Mouse (Mus musculus): ENCODE measurements at regions not wholly inside any gene's neighbourhood (a gene's known extent, or its start where the extent isn't known, plus 50 kb on each side); places are given as distances from the start of the nearest gene placed in this dataset.

GRCm38 (mm10) chr14:60439106-60439505, 66.0 kb downstream of the Amer2 start:
- DNase-seq, result no peak

DNA sequence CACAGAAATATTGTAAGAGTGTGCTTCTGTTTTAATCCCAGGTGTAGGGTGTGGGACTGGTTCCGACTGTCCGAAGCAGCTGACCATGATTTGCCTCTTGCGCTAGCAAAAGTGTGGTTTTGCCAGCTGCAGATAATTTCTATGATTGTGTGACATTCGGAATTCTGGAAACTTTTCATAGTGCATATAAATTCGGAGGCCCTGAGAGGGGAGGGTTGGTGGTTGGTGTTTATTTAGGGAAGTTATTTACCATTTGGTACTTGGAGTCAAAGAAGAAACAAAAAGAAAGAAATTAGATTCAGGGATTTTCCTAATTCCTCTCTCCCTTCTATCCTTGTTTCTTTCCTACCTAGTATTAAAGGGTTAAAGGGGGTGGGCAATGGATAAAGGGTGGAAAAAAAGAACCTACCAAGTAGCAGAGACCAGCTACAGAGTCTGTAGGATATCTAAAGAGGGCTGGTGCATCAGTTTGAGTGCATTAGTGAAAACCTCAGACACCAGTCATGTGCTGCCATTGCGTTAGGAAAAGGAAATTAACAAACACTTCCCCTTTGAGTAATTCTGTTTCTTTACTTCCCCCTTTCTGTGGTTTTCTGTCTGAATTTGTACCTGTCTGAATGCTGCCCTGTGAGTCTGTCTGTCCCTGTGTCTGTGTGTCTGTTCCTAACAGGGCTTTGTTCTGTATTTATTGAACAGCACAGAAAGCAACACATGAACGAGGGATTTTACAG, 70.9 kb downstream of the Amer2 start:
- DNase-seq, result no peak

GRCm38 (mm10) chr14:60444552-60444937, 71.5 kb downstream of the Amer2 start:
- DNase-seq, result no peak

DNA sequence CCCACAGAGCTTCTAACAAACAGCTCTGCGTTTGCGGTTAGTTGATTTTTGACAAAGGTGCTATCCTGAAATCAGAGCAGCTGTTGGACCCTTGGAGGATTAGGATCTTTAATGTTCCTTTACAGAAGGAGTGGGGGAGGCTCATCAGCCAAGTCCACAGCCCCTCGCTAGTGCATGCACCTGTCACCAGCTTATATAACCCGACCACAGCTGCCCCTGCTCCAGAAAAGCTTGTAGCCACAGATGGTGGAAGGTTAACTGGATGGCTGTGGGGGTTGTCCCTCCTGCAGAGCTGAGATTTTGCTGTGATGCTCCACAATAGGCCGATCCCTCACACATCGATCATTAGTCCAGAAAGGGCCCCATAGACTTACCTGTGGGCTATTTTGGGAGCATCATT, 73.0 kb downstream of the Amer2 start:
- DNase-seq, result no peak

DNA sequence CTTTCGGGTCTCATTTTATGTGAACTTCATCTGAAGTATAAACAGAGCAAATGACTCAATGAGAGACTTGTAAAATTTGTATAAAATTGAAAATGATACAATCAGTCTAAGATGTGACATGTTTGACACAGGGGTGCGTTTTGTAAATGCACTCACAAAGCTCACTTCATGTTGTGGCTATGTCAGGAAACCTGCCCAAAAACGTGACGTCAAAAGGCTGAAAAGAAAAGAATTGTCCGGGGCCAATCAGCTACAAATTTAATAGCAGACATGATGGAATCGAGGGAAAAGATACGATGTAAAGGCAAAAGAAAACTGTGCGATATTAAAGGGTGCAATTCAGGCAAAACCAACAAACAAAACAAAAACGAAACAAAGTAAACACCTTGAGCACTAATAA, 78.2 kb downstream of the Amer2 start:
- no peak for DNase-seq

DNA sequence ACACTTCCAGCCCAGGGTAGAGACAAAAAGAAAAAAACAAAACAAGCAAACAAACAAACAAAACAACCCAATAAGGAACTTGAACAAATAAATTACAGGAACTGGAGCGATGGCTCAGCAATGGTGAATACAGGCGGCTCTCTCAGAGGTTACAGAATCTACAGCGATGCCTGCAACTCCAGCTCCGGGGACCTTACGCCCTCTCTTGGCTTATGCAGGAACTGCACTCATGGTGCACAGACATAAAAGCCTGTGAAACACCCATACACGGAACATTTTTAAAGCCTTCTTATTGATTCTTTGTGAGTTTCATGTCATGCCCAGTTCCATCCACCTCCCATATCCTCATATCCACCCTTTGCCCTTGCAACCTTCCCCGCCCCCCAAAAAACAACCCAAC, 78.6 kb downstream of the Amer2 start:
- DNase-seq, result peak in 1 of 2 experiments; percentile 19

- no peak for DNase-seq
Measured at GRCm38 (mm10) chr14:60456767-60457166, 83.7 kb downstream of the Amer2 start.

DNA sequence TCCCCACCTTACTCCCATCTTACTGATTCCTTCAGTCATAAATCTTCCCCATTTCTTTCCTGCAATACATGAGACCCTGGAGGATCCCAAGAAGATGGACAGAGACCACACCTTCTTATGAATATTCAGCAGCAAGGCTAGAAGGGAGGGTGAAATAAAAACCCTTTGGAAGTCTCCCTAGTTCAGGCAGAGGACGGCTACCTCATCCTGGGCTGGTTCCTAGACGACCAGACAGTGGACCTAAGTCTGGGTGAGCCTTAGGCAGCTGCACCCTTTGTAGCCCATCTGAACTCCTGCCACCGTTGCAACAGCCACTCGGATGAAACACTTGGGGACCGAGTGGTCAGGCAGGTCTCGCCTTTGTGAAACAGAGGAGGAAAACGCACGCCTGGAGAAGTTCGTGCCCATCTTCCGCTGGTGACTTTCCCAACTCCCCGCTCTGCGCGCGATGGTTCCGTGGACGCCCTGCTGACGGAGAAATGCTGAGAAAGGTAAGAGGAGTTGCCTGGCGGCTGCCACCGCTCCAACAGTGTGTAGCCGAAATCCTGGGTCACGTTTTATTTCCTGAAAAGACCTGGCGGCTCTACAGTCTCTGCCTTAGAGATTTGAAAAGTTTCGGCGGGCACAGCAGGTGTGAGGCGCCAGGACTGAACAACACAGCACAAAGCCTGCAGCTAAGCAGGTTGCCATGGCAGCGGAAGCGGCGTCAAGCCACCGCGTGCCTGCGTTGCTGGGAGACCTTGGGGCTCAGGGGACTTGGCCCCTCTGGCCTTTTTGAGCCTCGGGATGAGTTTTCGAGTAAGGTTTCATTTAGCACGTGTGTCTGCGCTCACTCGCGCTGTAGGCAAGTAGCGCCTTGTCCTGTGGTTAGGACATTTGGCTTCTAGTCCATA, 112.2 kb downstream of the Amer2 start:
- DNase-seq, result peak; percentile 73 to 79

DNA sequence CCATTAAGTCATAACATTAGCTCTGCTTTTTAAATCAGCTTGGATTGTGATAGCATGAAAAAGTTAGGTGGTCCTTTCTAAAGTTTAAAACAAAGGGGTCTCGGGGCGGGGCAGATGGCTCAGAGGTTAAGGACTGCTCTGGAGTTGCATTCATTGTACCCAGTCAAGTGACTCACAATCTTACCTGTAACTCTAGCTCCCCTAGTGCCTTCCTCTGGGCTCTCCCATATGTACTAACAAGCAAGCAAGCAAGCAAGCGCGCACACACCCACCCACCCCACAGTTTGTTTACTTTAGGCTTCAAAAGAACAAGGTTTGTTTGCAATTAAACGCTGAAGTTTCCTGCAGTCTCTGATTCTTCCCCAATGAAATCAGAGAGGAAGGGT, 112.8 kb downstream of the Amer2 start:
- no peak for DNase-seq

- DNase-seq, result peak in 1 of 2 experiments; percentile 4
Measured at GRCm38 (mm10) chr14:60486278-60486935, 113.3 kb downstream of the Amer2 start.

- DNase-seq, result no peak
Measured at GRCm38 (mm10) chr14:60489111-60489510, 116.1 kb downstream of the Amer2 start.

- DNase-seq, result no peak
Measured at GRCm38 (mm10) chr14:60490886-60491285, 117.8 kb downstream of the Amer2 start.

DNA sequence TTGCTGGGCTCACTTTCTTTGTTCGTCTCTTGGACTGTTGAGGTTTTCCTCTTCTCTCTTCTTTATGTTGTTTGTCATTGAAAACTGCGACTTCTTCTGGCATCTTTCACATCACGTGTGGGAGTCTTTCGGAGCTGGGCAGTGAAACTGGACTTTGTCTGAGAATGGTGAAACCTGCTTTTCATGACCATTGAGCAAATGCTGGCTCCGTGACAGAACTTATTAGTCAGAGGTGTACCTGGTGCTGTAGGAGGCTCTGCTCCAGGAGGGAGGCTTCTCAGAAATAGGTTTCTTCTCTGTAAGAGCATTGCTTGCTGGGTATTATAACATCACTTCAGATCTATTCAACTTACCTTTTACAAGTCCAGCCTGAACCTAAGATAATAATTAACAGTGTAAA, 122.4 kb downstream of the Amer2 start:
- DNase-seq, result no peak

- no peak for DNase-seq
Measured at GRCm38 (mm10) chr14:60502552-60502951, 129.5 kb downstream of the Amer2 start.

DNA sequence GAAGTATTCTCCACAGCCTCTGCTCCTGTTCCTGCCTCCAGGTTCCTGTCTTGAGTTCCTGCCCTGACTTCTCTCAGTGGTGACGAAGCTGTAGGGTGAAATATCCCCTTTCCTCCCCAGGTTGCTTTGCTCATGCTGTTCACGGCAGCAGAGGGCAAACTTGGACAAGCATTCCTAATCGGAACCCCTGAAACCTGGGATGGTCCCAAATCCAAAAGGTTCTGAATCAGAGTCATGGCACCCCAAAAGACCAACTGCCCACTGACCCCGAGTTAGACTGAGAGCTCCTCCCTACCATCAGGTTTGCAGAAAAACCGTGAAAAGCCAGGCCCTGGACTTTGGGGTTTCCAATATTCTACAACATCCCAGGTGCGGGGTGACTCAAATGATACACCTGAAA, 128.7 kb upstream of the Spata13 start:
- no peak for DNase-seq

- DNase-seq, result no peak
Measured at GRCm38 (mm10) chr14:60506296-60506695, 127.5 kb upstream of the Spata13 start.

GRCm38 (mm10) chr14:60513560-60513959, 120.2 kb upstream of the Spata13 start:
- peak; percentile 19 to 32 for DNase-seq

DNA sequence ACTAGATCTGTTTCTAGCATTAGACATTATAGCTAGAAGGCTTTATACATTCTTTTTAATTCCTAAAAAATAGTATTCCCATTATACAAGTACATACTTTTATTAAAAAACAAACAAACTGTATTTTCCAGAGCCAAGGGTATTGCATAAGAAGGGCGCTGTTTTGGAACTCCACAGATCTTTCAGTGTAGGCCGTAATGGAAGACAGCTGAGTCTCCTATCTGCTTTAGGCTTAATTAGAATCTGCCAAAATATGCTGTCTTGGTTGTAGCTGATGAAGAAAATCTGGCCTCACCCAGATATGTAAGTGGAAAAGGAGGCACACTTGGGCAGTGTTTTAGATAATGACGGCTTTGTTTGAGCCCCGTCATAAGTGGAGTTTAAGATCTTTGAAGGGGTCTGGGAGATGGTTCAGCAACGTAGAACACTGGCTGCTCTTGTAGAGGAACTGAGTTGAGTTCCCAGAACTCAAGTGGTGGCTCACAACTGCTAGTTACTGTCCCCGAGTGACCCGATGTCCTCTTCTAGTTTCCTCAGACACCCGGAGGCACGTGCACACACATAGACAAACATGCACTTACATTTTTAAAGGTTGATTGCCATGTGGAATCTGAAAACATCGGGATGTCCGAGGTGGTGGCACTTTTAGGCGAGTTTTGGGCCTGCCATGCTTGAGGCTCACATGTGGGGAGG, 118.6 kb upstream of the Spata13 start:
- DNase-seq, result no peak

DNA sequence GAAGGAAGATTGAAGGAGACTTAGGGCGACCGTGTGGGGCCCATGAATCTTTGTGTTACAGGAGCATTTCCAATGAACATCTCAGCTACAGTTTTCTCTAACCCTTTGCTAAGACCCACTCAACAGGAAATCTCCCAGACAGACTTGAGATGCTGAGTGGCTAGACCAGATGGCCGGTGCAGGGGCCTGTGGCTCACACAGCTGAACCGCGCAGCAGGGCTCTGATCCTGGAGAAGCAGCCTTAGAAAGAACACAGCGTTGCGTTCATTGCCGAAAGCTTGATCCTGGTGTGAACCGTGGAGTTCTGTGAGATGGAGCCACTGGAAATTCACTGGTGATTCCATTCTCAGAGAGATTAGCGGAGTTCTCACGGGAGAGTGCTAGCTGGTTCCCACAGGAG, 115.9 kb upstream of the Spata13 start:
- DNase-seq, result no peak

DNA sequence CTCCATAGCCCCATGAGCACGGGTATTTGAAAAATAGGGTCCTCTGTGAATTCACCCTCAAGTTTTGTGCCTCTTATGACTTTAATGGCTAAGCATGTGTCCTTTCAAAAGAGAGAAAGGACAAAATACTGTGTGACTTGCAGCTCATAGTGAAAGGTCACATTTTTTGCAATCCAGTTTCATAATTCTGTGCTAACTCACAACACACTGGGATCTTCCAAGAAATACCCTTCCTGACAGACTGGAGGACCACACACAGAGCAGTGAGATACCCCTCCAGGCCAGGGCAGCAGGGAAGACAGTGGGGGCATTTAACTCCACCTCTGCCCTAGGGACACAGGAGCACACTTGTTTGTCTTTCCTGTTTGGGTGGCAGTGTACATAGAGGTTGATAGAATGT, 110.8 kb upstream of the Spata13 start:
- no peak for DNase-seq

DNA sequence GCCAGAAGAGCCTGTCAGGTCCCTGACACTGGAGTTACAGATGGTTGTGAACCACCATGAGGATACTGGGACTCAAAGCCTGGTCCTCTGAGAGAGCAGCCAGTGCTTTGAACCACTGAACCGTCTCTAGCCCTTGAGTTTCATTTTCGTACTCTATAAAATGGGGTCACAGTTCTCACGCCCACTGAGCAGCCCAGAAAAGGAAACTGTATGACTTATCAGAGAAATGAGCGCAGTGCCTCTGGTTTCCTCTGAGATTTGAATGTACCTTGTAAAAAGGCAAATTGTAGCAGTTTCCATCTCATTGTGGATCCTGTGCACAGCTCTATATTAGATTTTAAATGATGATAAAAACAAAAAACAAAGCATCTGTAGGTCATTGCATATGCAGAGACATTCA, 108.9 kb upstream of the Spata13 start:
- no peak for DNase-seq

- peak; percentile 48 to 84 for DNase-seq
Measured at GRCm38 (mm10) chr14:60525284-60525962, 108.4 kb upstream of the Spata13 start.
